Mouse (Mus musculus) brown adipose tissue, adult 24 weeks (tissue): ENCODE measurements around the gene Trpc4ap. TPM values are rescaled to one million over a fixed set of nuclear protein-coding genes. Genes with fewer than 3 reads are reported as not detected.
"Not testable (repeated sequence)": the region's sequence is repeated elsewhere in the genome, so short reads cannot be mapped to it uniquely, and the experiment has no call there.

Source experiments
- H3K27ac ChIP-seq: fragments of 200-500 bp; replicated peaks from 2 replicates; pipeline ENCODE4 v1.5.1; 2012; ENCODE audit warnings: low read depth, mild to moderate bottlenecking, low read length
- H3K4me1 ChIP-seq: fragments of 200-500 bp; 2 replicates; pipeline ENCODE4 v1.6.1; 2012; ENCODE audit warnings: low read length, mixed read lengths; ENCODE audit not compliant: control insufficient read depth, insufficient read depth, insufficient read length
- H3K4me3 ChIP-seq: fragments of 200-500 bp; 2 replicates; pipeline ENCODE4 v1.5.1; 2012; ENCODE audit warnings: low read depth, mild to moderate bottlenecking, low read length, moderate library complexity; ENCODE audit not compliant: insufficient read depth
- polyA plus RNA-seq: library from polyadenylated mRNA; stranded (reverse); fragments of >200 nt; gene quantifications from 2 replicates; pipeline ENCODE4 v1.2.4, GENCODE M21; 2012; ENCODE audit not compliant: missing spikeins, insufficient read depth, insufficient read length

Trpc4ap gene
- polyA plus RNA-seq, 1 experiment, result 69.5 TPM

DNA sequence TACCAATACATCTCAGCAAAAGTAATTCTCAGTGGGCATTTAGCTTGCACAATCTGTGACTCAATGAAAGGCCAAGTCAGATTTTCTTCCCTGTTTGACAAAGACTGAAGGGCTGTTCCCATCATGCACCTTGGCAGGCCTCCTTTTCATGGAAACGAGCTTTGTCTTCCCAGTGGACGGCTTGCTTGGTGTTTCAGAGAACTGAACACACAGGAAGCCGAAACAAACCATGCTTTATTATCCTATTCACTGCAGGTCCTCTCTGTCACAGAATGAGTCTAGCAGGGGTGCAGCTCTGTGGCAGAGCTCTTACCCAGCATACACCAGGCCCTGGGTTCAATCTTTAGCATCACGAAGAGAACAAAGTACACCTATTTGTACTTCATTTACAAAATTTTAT is 11.4 kb upstream of the Trpc4ap start:
- Histone ChIP-seq H3K4me1 (0 out of 2 replicates have a peak, but pooled peaks cover 3% of the 10 kb centered on the region), H3K27ac (no peak overlapping the region), H3K4me3 (no peak overlapping the region)

- Histone ChIP-seq H3K4me3 (no peak overlapping the region), H3K27ac (no peak overlapping the region), H3K4me1 (no peaks in the 10 kb centered on the region; the same call in 1 of the 2 replicates)
Observed at GRCm38 (mm10) chr2:155701399-155701919, 9.3 kb upstream of the Trpc4ap start.

GRCm38 (mm10) chr2:155698443-155698842 is 6.3 kb upstream of the Trpc4ap start:
- H3K4me1 ChIP-seq, H3K4me3 ChIP-seq, H3K27ac ChIP-seq: not testable (repeated sequence)

GRCm38 (mm10) chr2:155696851-155697250 is 4.7 kb upstream of the Trpc4ap start:
- Histone ChIP-seq H3K4me3 (no peak overlapping the region), H3K4me1 (no peaks in the 10 kb centered on the region; the same call in 1 of the 2 replicates), H3K27ac (no peak overlapping the region)

DNA sequence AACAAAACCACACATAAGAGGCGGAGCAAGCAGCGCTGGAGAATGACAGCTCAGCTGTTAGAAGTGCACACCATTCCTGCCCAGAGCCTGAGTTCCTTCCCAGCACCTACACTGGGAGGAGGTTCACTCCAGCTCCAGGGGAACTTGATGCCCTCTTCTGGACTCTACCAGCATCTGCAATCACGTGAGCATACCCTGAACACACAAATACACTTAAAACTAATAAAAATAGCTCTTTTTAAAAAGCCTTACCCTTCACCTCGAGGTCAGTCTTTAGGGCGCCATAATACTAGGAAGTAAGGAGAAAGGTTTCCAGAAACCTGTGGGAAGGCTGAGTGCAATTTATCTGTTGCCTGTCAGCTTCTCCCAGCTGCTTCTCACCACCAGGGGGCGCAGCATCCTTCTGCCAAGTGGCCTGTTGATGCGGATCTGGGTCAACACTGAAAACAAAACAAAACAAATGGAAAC is 3.9 kb upstream of the Trpc4ap start:
- Histone ChIP-seq H3K27ac (no peak overlapping the region), H3K4me3 (no peak overlapping the region), H3K4me1 (no peaks in the 10 kb centered on the region; the same call in 1 of the 2 replicates)

DNA sequence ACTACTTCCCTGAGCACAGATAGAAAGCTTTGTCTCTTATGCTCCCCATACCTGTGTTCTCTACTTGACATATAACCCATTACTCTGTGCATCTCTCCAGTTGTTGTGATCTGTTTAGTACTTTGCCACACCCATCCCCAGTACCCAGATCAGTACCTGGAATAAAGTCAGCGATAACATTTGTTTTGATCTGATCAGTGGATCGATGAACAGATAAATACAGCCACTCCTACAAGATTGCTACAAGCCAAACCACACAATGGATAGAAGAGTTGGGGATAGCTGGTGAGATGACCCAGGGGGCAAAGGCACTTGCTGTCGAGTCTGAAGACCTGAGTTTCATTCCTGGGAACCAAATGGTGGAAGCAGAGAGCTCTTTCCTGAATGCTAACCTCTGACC is 3.1 kb upstream of the Trpc4ap start:
- H3K4me1 ChIP-seq, result peaks cover 3% of the 10 kb centered on the region; the same call in 1 of the 2 replicates
- H3K27ac ChIP-seq, result no peak overlapping the region

GRCm38 (mm10) chr2:155694564-155694963 is 2.4 kb upstream of the Trpc4ap start:
- Histone ChIP-seq H3K4me3 (no peak overlapping the region), H3K27ac (no peak overlapping the region), H3K4me1 (peaks cover 6% of the 10 kb centered on the region; the same call in 1 of the 2 replicates)

More for the DNA sequence above, 3.1 kb upstream of the Trpc4ap start:
- no peak overlapping the region for H3K4me3 ChIP-seq

GRCm38 (mm10) chr2:155693136-155693535 is 952 bp upstream of the Trpc4ap start:
- no peak overlapping the region for H3K27ac ChIP-seq
- no peak overlapping the region for H3K4me3 ChIP-seq
- H3K4me1 ChIP-seq, result peaks cover 6% of the 10 kb centered on the region; the same call in 1 of the 2 replicates

DNA sequence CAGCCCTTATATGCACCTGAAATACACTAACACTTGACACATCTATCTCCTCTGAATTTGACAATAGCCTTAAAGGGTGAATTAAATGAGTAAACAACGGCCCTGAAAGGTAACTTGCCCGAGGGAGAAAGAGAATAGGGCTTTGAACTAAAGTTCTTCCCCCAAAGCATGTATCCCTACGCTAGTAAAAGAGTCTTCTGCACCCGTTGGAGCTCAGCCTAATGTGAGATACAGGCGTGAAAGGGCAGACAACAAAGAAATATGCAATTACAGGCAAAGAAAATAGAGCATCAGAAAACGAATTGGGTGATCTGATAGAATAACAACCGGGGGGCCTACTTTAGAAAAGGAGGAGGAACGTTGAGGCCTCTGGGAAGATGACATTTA is 855 bp downstream of the Trpc4ap start:
- Histone ChIP-seq H3K27ac (no peak overlapping the region), H3K4me3 (peak overlapping the region; percentile 97), H3K4me1 (0 out of 2 replicates have a peak, but pooled peaks cover 6% of the 10 kb centered on the region)

GRCm38 (mm10) chr2:155689211-155689610 is 3.0 kb downstream of the Trpc4ap start:
- Histone ChIP-seq H3K4me3 (no peak overlapping the region), H3K27ac (no peak overlapping the region), H3K4me1 (0 out of 2 replicates have a peak, but pooled peaks cover 6% of the 10 kb centered on the region)

DNA sequence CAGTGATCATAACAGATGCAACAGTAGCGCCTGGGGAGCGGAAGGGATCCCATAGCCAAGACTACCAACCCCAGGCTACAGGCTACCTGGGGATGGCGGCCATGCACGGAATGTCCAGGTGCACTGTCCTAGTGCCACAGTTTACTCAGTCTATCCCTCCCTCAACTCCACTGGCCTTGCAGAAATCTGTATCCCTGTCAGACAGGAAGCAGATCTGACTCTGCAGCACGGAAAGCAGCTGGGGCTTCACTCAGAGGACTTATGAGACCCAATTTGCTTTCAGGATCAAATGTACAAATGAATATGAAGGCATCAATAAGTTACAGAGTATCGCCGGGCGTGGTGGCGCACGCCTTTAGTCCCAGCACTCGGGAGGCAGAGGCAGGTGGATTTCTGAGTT is 4.4 kb downstream of the Trpc4ap start:
- Histone ChIP-seq H3K4me3 (no peak overlapping the region), H3K4me1 (0 out of 2 replicates have a peak, but pooled peaks cover 6% of the 10 kb centered on the region), H3K27ac (no peak overlapping the region)

- H3K27ac ChIP-seq, result no peak overlapping the region
- 0 out of 2 replicates have a peak, but pooled peaks cover 6% of the 10 kb centered on the region for H3K4me1 ChIP-seq
- no peak overlapping the region for H3K4me3 ChIP-seq
Observed at GRCm38 (mm10) chr2:155686572-155686971, 5.6 kb downstream of the Trpc4ap start.

- peaks cover 11% of the 10 kb centered on the region; the same call in 1 of the 2 replicates for H3K4me1 ChIP-seq
- H3K4me3 ChIP-seq, result no peak overlapping the region
- no peak overlapping the region for H3K27ac ChIP-seq
Observed at GRCm38 (mm10) chr2:155683821-155684220, 8.4 kb downstream of the Trpc4ap start.

GRCm38 (mm10) chr2:155683137-155683536 is 9.0 kb downstream of the Trpc4ap start:
- H3K4me1 ChIP-seq, result peaks cover 11% of the 10 kb centered on the region; the same call in 1 of the 2 replicates
- H3K27ac ChIP-seq, result no peak overlapping the region
- no peak overlapping the region for H3K4me3 ChIP-seq

DNA sequence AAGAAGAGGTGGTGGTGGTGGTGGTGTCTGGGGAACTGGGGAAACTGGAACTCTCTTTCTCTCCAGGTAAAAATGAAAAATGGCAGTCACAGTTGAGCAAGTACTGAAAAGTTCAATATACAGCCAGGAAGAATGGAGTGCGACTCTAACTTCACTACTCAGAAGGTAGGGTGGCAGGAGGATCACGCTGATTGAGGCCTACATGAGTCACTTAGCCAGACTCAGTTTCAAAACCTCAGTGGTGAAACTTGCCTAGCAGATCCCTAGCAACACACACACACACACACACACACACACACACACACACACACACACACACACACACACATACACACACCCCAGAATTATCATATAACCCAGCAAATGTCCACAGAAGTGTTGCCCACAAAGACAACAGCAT is 10.3 kb downstream of the Trpc4ap start:
- Histone ChIP-seq H3K4me3 (no peak overlapping the region), H3K27ac (no peak overlapping the region), H3K4me1 (peaks cover 13% of the 10 kb centered on the region)

DNA sequence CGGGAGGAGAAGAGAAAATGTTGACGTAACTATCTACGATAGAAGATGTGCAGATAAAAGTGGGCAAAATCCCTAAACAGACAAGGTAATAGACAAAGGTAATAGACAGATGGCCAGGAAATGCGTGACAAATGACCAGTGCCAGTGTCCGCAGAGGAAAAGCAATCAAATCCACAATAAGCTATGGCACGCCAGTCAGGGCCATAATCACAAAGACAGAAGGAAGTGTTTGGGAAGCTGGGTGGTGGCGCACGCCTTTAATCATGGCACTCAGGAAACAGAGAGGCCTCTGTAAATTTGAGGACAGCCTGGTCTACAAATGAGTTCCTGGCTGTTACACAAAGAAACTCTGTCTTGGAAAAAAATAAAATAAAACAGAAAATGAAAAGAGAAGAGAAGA is 11.0 kb downstream of the Trpc4ap start:
- H3K4me1 ChIP-seq, result peaks cover 13% of the 10 kb centered on the region
- H3K27ac ChIP-seq, result no peak overlapping the region
- no peak overlapping the region for H3K4me3 ChIP-seq
